Mouse (Mus musculus): ENCODE results near the gene Slamf9. TPM values are rescaled to one million over a fixed set of nuclear protein-coding genes. Genes with fewer than 3 reads are reported as not detected.
A peak's percentile ranks its signal among the peaks of the same experiment; 100 is the strongest.

Gene Slamf9
- polyA plus RNA-seq, 1 experiment from 2014 or later = 5.3 TPM

- ATAC-seq (peak; percentile 25), DNase-seq (ENCODE audit: low spot score) (peak; percentile 79)
- TF ChIP-seq CTCF (IDR thresholded peaks at IDR 0.05) = peak; percentile 56
- TF ChIP-seq EP300 (IDR thresholded peaks at IDR 0.05) = no peak
- no peak overlapping the region for H3K4me3 ChIP-seq (ENCODE audit: low read depth, low read length)
- WGBS = 12% methylated on average over 13 of the region's 13 CpGs
- H3K4me2 ChIP-seq (replicated peaks; ENCODE audit: low read depth, low read length) = peak overlapping the region; percentile 36
- no peaks in the 10 kb centered on the region for H3K27me3 ChIP-seq (replicated peaks; ENCODE audit: insufficient read depth, low read length)
- no peak overlapping the region for H3K9ac ChIP-seq (replicated peaks; ENCODE audit: low read depth)
- H3K9me3 ChIP-seq (ENCODE audit: low read length) = peaks cover 5% of the 10 kb centered on the region; the same call in 1 of the 2 replicates
- peaks cover 7% of the 10 kb centered on the region for H3K36me3 ChIP-seq (ENCODE audit: insufficient read depth, low read length)
- H3K4me1 ChIP-seq (ENCODE audit: insufficient read depth, low read depth, low read length) = peaks cover 26% of the 10 kb centered on the region
- peak overlapping the region; percentile 79 for H3K27ac ChIP-seq (ENCODE audit: low read length)
Observed at GRCm38 (mm10) chr1:172512962-172513361, 37.8 kb downstream of the Slamf9 start.

GRCm38 (mm10) chr1:172513525-172514212 lies 38.5 kb downstream of the Slamf9 start:
- Histone ChIP-seq H3K27me3 (replicated peaks; ENCODE audit: insufficient read depth, low read length) (no peaks in the 10 kb centered on the region), H3K9me3 (ENCODE audit: low read length) (peaks cover 5% of the 10 kb centered on the region; the same call in 1 of the 2 replicates), H3K4me2 (replicated peaks; ENCODE audit: low read depth, low read length) (peak overlapping the region; percentile 36), H3K4me1 (ENCODE audit: insufficient read depth, low read depth, low read length) (peaks cover 26% of the 10 kb centered on the region), H3K36me3 (ENCODE audit: insufficient read depth, low read length) (peaks cover 3% of the 10 kb centered on the region; the same call in 1 of the 2 replicates), H3K4me3 (ENCODE audit: low read depth, low read length) (no peak overlapping the region), H3K9ac (replicated peaks; ENCODE audit: low read depth) (no peak overlapping the region), H3K27ac (ENCODE audit: low read length) (peak overlapping the region; percentile 79)
- ATAC-seq (peak; percentile 84), DNase-seq (ENCODE audit: low spot score) (peak; percentile 95)
- peak; percentile 54; the same call in 1 of the 2 replicates for TF ChIP-seq EP300 (IDR thresholded peaks at IDR 0.05)
- no peak for TF ChIP-seq CTCF (IDR thresholded peaks at IDR 0.05)
- WGBS = 22% methylated on average over 17 of the region's 17 CpGs

- H3K9me3 ChIP-seq (ENCODE audit: low read length) = peaks cover 5% of the 10 kb centered on the region; the same call in 1 of the 2 replicates
- DNase-seq (ENCODE audit: low spot score) (no peak), ATAC-seq (no peak)
- H3K4me1 ChIP-seq (ENCODE audit: insufficient read depth, low read depth, low read length) = peaks cover 26% of the 10 kb centered on the region
- no peak overlapping the region for H3K4me3 ChIP-seq (ENCODE audit: low read depth, low read length)
- H3K27ac ChIP-seq (ENCODE audit: low read length) = peak overlapping the region; percentile 79
- H3K36me3 ChIP-seq (ENCODE audit: insufficient read depth, low read length) = no peaks in the 10 kb centered on the region; the same call in 1 of the 2 replicates
- no peak overlapping the region for H3K9ac ChIP-seq (replicated peaks; ENCODE audit: low read depth)
- H3K4me2 ChIP-seq (replicated peaks; ENCODE audit: low read depth, low read length) = 0 out of 2 replicates have a peak overlapping the region, but pooled peaks have one; percentile 36
- WGBS = 43% methylated on average over 4 of the region's 4 CpGs
- H3K27me3 ChIP-seq (replicated peaks; ENCODE audit: insufficient read depth, low read length) = no peaks in the 10 kb centered on the region
- TF ChIP-seq CTCF (IDR thresholded peaks at IDR 0.05) = no peak
Observed at GRCm38 (mm10) chr1:172514213-172514529, 39.0 kb downstream of the Slamf9 start.

- Histone ChIP-seq H3K4me1 (ENCODE audit: insufficient read depth, low read depth, low read length) (peaks cover 26% of the 10 kb centered on the region), H3K9me3 (ENCODE audit: low read length) (peaks cover 5% of the 10 kb centered on the region; the same call in 1 of the 2 replicates), H3K36me3 (ENCODE audit: insufficient read depth, low read length) (no peaks in the 10 kb centered on the region; the same call in 1 of the 2 replicates), H3K27me3 (replicated peaks; ENCODE audit: insufficient read depth, low read length) (no peaks in the 10 kb centered on the region), H3K9ac (replicated peaks; ENCODE audit: low read depth) (no peak overlapping the region), H3K4me3 (ENCODE audit: low read depth, low read length) (no peak overlapping the region), H3K4me2 (replicated peaks; ENCODE audit: low read depth, low read length) (no peak overlapping the region), H3K27ac (ENCODE audit: low read length) (peak overlapping the region; percentile 79)
- WGBS = 51% methylated on average over 7 of the region's 7 CpGs
- DNase-seq (ENCODE audit: low spot score) (peak; percentile 65), ATAC-seq (no peak)
- TF ChIP-seq CTCF (IDR thresholded peaks at IDR 0.05) (no peak), EP300 (IDR thresholded peaks at IDR 0.05) (0 out of 2 replicates have a peak, but pooled peaks have one; percentile 20)
Observed at GRCm38 (mm10) chr1:172514551-172515268, 39.6 kb downstream of the Slamf9 start.

- peak overlapping the region; percentile 79 for H3K27ac ChIP-seq (ENCODE audit: low read length)
- no peak overlapping the region for H3K4me3 ChIP-seq (ENCODE audit: low read depth, low read length)
- peaks cover 5% of the 10 kb centered on the region; the same call in 1 of the 2 replicates for H3K9me3 ChIP-seq (ENCODE audit: low read length)
- ATAC-seq (no peak), DNase-seq (ENCODE audit: low spot score) (peak; percentile 5)
- H3K9ac ChIP-seq (replicated peaks; ENCODE audit: low read depth) = no peak overlapping the region
- TF ChIP-seq EP300 (IDR thresholded peaks at IDR 0.05) = no peak
- no peak for TF ChIP-seq CTCF (IDR thresholded peaks at IDR 0.05)
- no peaks in the 10 kb centered on the region for H3K36me3 ChIP-seq (ENCODE audit: insufficient read depth, low read length)
- no peaks in the 10 kb centered on the region for H3K27me3 ChIP-seq (replicated peaks; ENCODE audit: insufficient read depth, low read length)
- WGBS = 59% methylated on average over 1 of the region's 1 CpGs
- no peak overlapping the region for H3K4me2 ChIP-seq (replicated peaks; ENCODE audit: low read depth, low read length)
- H3K4me1 ChIP-seq (ENCODE audit: insufficient read depth, low read depth, low read length) = peaks cover 31% of the 10 kb centered on the region
Observed at GRCm38 (mm10) chr1:172515396-172515795, 40.2 kb downstream of the Slamf9 start.

- no peak overlapping the region for H3K9ac ChIP-seq (replicated peaks; ENCODE audit: low read depth)
- WGBS = 78% methylated on average over 4 of the region's 4 CpGs
- no peaks in the 10 kb centered on the region for H3K36me3 ChIP-seq (ENCODE audit: insufficient read depth, low read length)
- H3K27me3 ChIP-seq (replicated peaks; ENCODE audit: insufficient read depth, low read length) = no peaks in the 10 kb centered on the region
- TF ChIP-seq EP300 (IDR thresholded peaks at IDR 0.05) (no peak), CTCF (IDR thresholded peaks at IDR 0.05) (peak; percentile 69)
- H3K4me3 ChIP-seq (ENCODE audit: low read depth, low read length) = no peak overlapping the region
- H3K4me1 ChIP-seq (ENCODE audit: insufficient read depth, low read depth, low read length) = peaks cover 29% of the 10 kb centered on the region; the same call in 1 of the 2 replicates
- DNase-seq (ENCODE audit: low spot score) (no peak), ATAC-seq (no peak)
- H3K9me3 ChIP-seq (ENCODE audit: low read length) = peaks cover 5% of the 10 kb centered on the region; the same call in 1 of the 2 replicates
- no peak overlapping the region for H3K4me2 ChIP-seq (replicated peaks; ENCODE audit: low read depth, low read length)
- H3K27ac ChIP-seq (ENCODE audit: low read length) = no peak overlapping the region
Observed at GRCm38 (mm10) chr1:172518013-172518412, 42.9 kb downstream of the Slamf9 start.

All from lung, postnatal 0 days (tissue).